Mouse (Mus musculus): ENCODE results near the gene Ssbp4.

GRCm38 (mm10) chr8:70648164-70648442 lies 39.4 kb upstream of the Ssbp4 start:
- TF ChIP-seq CTCF (IDR thresholded peaks at IDR 0.05; ENCODE audit: insufficient read depth, low read length): no peak
- no peak for TF ChIP-seq POLR2A (IDR thresholded peaks at IDR 0.05; ENCODE audit: borderline replicate concordance, extremely low read depth, low read depth, low read length)
